Mouse (Mus musculus) testis, adult 2 months (tissue): ENCODE measurements at regions not wholly inside any gene's neighbourhood (a gene's known extent, or its start where the extent isn't known, plus 50 kb on each side); places are given as distances from the start of the nearest gene placed in this dataset.

ENCODE experiments used
- CTCF ChIP-seq: fragments of 200-500 bp; IDR thresholded peaks from 2 replicates; pipeline ENCODE4 v1.5.1; 2012; ENCODE audit warnings: low read depth, mild to moderate bottlenecking, inconsistent platforms, low read length, moderate library complexity; ENCODE audit not compliant: control insufficient read depth, insufficient read depth, insufficient replicate concordance
- POLR2A ChIP-seq: fragments of 200-500 bp; IDR thresholded peaks from 2 replicates; pipeline ENCODE4 v1.6.1; 2012; ENCODE audit warnings: low read depth, mild to moderate bottlenecking, inconsistent platforms, low read length, moderate library complexity; ENCODE audit not compliant: control insufficient read depth

DNA sequence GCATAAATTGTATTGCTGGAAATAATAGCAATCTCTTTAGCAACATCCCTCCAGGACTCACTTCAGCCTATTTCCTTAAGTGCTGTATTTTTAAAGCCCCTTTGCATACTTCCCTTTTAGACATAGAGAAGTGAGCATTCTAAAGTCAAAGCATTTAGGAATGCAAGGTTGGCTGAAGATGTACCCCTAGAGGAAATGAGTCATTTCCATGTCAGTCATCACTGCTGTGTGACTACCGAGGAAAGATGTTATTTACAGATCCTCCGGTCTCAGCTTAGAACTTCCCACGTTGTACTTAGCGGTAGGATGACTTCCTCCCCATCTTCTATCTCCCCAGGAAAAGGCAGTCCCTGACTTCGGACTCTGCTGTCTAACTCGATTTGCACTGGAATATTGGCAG, 337.2 kb downstream of the Meis1 start:
- no peak for TF ChIP-seq POLR2A
- no peak for TF ChIP-seq CTCF
